Mouse (Mus musculus) G1E-ER4 (cell line): Measurements from ENCODE around the gene Kif5a. TPM values are rescaled to one million over a fixed set of nuclear protein-coding genes. Genes with fewer than 3 reads are reported as not detected.

ENCODE experiments used
- GATA1 ChIP-seq: IDR thresholded peaks from one replicate; pipeline ENCODE4 v1.8.0; 2012; ENCODE audit warnings: low read length, inconsistent platforms
- polyA plus RNA-seq: library from polyadenylated mRNA; stranded (reverse); fragments of >175 nt; gene quantifications from 2 replicates; pipeline ENCODE4 v1.2.3, GENCODE M21; 2012

Kif5a gene
- polyA plus RNA-seq: 0.23 and 0.32 TPM in 2 replicates

DNA sequence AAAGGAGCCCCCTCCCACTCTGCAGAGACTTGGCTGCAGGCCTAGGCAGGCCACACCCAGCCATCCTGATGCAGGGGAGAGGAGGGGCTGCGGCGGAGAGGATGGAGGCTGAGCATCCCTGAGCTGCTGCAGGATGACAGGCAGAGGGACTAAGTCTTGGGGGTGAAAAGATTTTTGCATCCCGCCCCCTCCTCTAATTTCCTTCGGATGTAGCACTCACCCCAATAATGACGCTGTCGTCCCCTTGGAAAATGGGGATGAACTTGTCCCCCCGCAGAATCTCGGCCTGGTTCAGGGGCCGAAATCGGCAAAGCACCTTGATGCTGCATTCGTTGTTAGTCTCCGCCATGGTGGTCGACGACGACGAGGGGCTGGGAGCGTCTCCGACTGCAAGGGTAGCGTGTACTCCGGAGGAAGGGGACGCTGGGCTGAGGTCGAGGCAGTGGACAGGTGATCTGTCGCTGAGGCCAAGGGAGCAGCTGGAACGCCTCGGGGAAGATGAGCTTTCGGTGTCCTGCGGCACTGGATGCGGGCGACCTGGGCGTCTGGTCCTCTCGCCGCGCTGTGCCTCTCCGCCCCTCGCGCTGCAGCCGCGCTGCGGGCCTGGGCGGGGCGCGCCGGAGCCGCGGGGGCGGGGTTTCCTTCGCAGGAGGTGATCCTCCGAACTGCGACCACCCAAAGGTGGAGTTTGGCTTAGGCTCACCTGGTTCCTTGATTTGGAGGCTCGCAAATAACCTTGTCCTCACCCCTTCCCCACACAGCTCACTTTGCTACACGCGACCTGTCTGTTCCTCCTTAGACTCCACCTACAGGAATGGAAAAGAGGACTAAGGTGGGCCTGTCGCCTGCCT lies at the start of gene Kif5a:
Kif5a (minus strand) TSS at position 801 of the 851 bp plus-strand sequence.
- no peak for TF ChIP-seq GATA1

DNA sequence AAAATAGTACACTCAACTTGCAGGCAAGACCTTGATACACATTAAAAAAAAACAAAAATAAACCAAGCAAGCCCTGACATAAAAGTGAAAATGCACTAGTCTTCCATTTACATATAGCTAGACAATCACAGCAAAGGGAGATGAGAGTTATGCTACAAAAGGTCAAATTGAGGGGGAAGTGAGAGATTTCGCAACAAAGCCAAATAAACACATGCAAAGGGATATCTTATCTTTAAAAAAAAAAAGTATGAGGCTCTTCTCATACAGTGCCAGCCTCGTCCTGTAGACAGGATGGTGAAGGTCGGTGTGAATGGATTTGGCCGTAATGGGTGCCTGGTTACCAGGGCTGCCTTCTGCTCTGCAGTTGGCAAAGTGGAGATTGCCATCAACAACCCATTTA lies 49.7 kb upstream of the Kif5a start:
- TF ChIP-seq GATA1: no peak

DNA sequence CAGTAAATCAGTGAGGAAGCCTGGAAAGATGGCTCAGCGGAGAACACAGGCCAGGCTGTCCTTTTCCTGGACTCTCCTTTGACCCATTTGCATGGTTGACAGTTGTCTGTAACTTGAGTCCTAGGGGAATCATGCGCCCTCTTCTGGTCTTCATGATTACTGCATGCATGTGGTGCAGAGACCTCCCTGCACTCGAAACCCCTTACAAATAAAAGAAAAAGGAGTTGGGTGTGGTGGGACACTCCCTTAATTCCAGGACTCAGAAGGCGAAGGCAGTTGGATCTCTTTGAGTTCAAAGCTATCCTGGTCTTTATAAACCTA lies 49.2 kb upstream of the Kif5a start:
- TF ChIP-seq GATA1: no peak

DNA sequence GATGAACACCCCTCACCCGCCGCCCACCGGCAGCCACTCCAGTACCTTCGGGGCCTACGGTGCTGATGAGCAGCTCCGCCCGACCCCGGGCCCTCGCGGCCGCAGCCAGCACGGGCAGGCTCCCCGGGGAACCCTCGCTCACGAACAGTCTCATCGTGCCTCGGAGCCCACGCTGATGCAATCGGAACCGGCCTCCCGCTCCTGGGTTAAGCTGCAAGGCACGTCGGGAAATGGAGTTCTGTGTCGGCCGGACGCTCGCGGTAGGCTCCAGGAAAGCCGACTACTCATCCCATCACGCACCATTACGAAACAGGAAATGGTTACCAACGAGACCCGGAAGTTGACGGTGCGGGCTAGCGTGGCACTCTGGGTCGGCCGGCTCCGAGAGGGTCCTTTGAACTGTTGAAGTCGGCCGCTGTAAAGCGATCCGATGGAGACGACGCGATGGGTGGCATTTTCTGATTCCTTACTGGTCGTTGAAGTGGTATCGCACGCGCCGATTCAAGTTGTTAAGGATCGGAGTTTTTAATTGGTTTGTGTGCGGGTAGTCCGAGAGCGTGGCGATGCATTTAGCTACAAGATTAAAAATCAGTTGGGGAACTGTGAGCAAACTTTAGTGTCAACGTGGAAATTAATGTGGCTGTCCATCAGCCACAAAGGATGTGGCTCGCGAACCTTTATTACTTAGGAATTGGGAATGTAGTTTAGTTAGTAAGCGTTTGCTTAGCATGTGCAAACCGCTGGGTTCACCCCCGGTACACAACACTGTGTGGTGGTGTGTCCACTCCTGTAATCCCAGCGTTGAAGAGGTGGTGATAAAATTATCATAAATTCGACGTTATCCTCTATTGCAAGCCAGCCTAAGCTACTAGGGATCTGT lies 48.6 kb upstream of the Kif5a start, which contains the start of gene Mars:
Mars (minus strand) TSS at position 311 of the 880 bp plus-strand sequence.
- no peak for TF ChIP-seq GATA1

DNA sequence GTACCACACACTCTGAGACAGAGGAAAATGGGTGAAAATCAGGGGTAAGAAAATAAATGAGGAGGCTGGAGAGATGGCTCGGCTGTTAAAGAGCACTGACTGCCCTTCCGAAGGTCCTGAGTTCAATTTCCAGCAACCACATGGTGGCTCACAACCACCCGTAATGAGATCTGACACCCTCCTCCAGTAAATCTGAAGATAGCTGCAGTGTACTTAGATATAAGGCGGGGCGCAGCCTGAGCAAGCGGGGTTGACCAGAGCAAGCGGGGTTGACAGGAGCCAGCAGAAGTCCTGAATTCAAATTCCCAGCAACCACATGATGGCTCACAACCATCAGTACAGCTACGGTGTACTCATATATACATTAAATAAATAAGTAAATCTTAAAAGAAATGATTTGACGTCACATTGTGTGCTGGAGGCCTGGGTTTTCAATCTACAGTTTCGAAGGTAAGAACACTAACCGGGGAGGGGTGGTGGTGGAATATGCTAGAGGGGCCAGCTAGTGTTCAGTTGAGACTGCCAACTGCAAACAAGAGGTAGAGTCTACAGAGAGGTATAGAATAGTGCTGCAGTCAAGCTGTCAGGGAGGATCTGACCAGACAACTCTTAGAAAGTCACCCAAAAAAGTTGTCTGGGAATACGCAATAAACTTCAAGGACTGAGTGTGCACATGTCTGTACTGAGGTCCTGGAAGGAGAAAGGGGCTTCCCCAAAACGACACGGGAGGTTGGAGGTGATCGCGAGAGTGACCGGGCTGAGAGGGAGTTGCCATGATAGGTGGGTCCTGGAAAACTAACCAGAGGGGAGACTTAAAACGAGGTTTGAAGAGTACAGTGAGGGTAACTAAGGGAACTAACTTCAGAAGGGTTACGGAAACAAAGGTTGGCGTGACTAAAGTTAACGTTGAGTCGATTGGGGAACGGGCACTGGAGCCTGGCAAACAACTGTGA lies 47.7 kb upstream of the Kif5a start:
- no peak for TF ChIP-seq GATA1

DNA sequence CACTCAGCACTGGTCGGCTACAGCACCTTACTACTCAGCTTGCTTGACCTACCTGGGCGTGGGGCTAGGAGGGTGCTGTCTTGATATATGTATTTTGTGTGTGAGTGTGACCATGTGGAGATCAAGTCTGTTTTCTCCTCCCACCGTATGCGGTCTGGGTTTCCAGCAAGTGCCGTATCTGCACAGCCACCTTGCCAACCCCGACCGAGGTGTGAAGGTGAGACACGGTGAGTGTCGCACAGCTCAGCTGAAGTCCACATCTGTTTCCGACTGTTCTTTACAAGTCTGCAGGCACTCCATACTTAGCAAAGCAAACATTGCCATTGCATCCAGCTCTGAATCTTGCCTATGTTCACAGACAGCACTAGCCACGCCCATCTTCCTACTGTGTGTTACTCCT lies 40.0 kb upstream of the Kif5a start:
- no peak for TF ChIP-seq GATA1

DNA sequence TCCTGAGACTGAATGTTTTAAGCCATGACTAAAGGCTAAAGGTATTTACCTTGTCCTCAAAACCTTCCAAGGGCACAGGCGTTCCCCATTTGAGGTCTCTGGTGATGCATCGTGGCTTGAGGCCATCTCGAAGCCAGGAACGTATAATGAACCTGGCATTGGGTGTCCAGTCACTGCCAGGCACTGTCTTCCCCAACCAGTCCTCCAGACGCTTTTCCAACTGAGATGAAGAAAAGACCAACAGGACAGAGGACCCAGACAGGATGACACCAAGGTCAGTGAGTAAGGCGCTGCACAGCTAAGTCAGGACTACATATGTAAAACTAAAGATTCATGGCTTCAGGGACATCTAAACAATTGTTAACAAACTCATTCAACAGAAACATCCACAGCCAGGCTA lies 37.2 kb upstream of the Kif5a start:
- TF ChIP-seq GATA1: no peak

DNA sequence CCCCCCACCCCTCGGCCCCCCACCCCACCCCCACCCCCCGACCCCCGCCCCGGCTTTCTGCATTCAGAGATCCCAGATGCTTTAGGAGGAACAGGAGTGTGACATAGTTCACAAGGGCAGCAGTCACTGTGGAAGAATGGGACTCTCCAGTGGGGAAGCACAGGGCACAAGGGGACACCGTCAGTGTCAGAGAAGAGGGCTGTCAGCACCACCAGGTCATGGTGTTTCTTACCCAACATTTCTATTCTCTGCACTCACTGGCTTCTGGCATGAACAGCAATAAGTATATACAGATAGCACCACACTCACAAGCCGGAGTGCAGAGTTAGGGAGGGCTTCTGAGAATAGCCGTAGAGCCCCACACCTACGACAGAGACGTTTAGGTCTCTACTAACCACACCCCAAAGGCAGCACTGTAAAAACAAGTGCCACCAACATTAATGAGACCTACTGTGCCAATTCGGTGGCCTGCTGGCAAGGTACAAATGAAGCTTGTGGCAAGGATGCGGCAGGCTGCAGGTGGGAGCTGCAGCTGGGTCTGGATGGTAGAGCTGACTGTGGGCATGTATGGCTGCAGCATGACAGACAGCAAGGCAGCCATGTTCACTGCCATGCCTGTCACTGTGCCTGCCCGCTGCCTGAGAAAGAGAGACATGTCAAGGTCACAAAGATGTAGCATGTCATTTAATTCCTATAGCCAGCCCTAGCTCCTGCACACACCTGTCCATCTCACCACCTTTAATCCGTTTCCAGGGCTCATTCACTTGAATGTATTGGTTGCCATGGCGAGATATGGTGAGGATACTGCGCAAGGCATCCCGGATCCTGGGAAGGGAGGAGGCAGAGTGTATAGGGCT lies 34.1 kb upstream of the Kif5a start:
- TF ChIP-seq GATA1: no peak

DNA sequence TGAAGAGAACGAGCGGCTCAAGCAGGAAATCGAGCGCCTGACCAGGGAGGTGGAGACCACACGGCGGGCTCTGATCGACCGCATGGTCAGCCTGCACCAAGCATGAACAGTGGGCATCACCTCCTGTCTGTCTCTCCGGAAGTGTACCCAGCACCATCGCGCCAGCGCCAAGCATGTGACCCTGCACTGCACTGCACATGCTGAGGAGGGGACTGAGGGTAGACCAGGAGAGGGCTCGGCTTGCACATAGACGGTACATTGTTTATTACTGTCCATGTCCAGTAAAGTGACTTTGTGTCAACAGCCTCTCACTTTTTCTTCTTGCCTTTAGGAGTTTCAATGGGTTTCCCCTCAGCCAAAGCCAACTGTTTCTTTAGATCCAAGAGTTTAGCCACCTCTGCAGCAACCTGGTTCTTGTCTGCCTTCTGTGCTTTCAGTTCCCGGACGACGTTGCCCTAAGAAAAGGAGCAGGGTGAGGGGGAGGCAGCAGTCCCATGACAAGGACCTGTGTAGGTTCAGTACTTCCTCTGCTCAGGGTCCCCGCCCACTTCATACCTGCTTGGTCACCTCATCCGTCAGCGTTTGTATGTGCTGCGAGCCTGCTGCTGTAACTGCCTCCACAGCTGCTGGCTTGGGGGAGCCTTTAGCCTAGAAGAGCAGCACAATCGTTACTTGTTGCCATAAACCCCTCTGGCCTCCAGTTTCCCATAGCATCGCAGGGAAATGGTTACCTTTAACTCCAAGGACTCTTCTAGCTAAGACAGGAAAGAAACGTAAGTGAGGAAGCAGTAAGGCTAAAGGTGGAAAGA lies 33.0 kb upstream of the Kif5a start:
- TF ChIP-seq GATA1: no peak

DNA sequence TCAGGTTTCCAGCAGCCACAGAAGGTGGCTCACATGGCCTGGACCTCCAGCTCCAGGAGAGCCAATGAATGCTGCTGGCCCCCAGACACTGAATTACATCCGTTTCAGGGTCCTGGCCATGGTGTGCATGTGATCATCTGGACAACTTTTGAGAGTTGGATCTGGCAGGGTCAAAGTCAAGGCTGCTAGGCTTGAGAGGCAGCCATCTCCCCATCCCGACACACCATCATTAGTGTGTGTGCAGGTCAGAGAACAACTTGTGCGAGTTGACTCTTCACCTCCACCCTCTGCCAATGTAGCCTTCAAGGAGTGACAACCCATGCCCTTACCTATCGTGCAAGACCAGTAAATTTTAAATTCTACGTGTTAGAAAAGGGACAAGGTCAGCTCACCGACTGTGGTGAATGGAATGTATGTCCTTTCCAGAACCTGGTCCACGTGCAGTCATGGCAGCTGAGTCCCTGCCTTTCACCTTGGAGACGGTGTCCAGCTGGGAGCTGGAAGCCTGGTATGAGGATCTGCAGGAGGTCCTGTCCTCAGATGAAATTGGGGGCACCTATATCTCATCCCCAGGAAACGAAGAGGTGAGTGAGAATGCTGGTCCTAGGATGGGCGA lies 31.9 kb upstream of the Kif5a start:
- no peak for TF ChIP-seq GATA1

DNA sequence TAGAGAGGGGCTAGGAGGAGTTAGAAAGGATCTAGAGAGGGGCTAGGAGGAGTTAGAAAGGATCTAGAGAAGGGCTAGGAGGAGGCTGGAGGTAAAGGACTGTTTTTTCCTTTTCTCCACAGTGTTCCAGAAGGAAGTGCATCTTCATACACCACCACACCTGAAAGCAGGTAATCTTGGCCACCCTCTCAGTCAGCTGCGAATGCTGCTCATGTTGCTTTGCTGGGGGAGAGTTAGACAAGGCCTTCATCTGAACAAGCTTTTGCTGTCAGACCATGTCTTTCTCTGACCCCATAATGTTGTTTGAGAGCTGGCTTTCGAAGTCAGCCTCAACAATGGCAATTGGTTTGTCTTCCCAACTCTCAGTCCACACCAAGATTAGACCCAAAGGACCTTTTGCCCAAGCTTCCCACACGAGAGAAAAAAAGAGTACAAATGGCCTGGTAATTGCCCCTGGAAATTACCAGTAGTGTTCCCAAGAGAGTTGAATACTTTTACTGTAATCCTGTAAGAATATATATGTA lies 30.5 kb upstream of the Kif5a start:
- TF ChIP-seq GATA1: no peak

DNA sequence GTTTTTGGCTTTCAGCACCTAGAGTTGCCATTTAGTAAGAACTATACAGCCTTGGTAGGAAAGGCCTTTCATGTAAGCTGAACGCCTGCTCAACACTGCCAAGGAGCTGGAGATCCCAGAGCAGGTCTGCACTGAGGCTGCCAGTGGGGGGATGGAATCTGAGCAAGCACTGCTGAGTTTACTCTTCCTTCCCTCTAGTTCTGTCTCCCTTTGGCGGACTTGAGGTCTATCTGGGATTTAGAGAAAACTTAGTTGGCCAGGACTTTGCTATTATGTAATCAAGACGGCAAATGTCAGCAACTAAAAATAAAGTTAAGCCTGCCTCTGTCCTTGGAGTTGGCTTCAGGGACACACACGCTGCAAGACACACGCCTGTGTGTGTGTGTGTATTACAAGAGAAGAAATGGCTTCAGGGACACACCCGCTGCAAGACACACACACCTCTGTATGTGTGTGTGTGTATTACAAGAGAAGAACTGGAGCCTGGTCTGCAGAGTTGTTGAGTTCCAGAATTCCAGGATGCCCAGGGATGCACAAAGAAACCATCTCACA lies 29.9 kb upstream of the Kif5a start:
- TF ChIP-seq GATA1: no peak
